ENCODE assay signal across 8 mouse cellular contexts in genomic region chr4:130519567-130520481, GRCm38 (mm10). TPM values are rescaled to one million over a fixed set of nuclear protein-coding genes. Genes with fewer than 3 reads are reported as not detected.
A peak's percentile ranks its signal among the peaks of the same experiment; 100 is the strongest.
DNase-seq lines count a peak whose midpoint lies in the region; ATAC-seq and TF ChIP-seq lines count a peak whose summit lies in the region.

No protein-coding gene starts in this region.

- TF ChIP-seq CTCF in bone marrow, adult 2 months (IDR thresholded peaks at IDR 0.05; ENCODE audit: control insufficient read depth, insufficient read depth, low read length): no peak

- peak; percentile 29 for DNase-seq in 416B (ENCODE audit: low read depth)
- peak; percentile 98 for DNase-seq in embryonic facial prominence, embryonic 14.5 days (ENCODE audit: low spot score)
- peak; percentile 91 for DNase-seq in heart, adult 8-10 months (ENCODE audit: low spot score)
- peak; percentile 97 to 99 for DNase-seq in kidney, adult 8-10 months
- DNase-seq in midbrain, embryonic 14.5 days: peak; percentile 98
- DNase-seq in spleen, adult 12 weeks (ENCODE audit: low spot score): peak; percentile 79

- H3K36me3 ChIP-seq in embryonic facial prominence, embryonic 14.5 days (ENCODE audit: control insufficient read depth, insufficient read depth, low read length): no peaks in the 10 kb centered on the region
- H3K36me3 ChIP-seq in limb, embryonic 12.5 days: no peaks in the 10 kb centered on the region
- no peaks in the 10 kb centered on the region for H3K36me3 ChIP-seq in midbrain, embryonic 14.5 days (ENCODE audit: control insufficient read depth, insufficient read depth, low read length)

- TF ChIP-seq POLR2A in bone marrow, adult 2 months (IDR thresholded peaks at IDR 0.05; ENCODE audit: borderline replicate concordance, control insufficient read depth, low read depth, low read length): no peak

- peak overlapping the region; percentile 80 for H3K9ac ChIP-seq in embryonic facial prominence, embryonic 14.5 days (ENCODE audit: low read depth, low read length)
- peak overlapping the region; percentile 80 for H3K9ac ChIP-seq in limb, embryonic 12.5 days (replicated peaks)
- H3K9ac ChIP-seq in midbrain, embryonic 14.5 days (replicated peaks; ENCODE audit: low read length): peak overlapping the region; percentile 72

- H3K27me3 ChIP-seq in embryonic facial prominence, embryonic 14.5 days (replicated peaks; ENCODE audit: control insufficient read depth, insufficient read depth, low read length): no peaks in the 10 kb centered on the region
- H3K27me3 ChIP-seq in limb, embryonic 12.5 days: no peaks in the 10 kb centered on the region
- no peaks in the 10 kb centered on the region for H3K27me3 ChIP-seq in midbrain, embryonic 14.5 days (ENCODE audit: control insufficient read depth, insufficient read depth, low read length)

- peak overlapping the region; percentile 79 for H3K4me2 ChIP-seq in embryonic facial prominence, embryonic 14.5 days (ENCODE audit: low read depth, low read length)
- peak overlapping the region; percentile 70 for H3K4me2 ChIP-seq in limb, embryonic 12.5 days
- H3K4me2 ChIP-seq in midbrain, embryonic 14.5 days (ENCODE audit: low read length): peak overlapping the region; percentile 56

- no peak overlapping the region for H3K27ac ChIP-seq in bone marrow, adult 2 months (ENCODE audit: control insufficient read depth, insufficient read depth, low read depth, low read length, poor library complexity)
- H3K27ac ChIP-seq in embryonic facial prominence, embryonic 14.5 days (replicated peaks; ENCODE audit: low read depth, low read length): peak overlapping the region; percentile 80
- peak overlapping the region; percentile 91 for H3K27ac ChIP-seq in limb, embryonic 12.5 days
- H3K27ac ChIP-seq in midbrain, embryonic 14.5 days (replicated peaks; ENCODE audit: low read depth, low read length): peak overlapping the region; percentile 85

- H3K4me1 ChIP-seq in bone marrow, adult 2 months (ENCODE audit: control insufficient read depth, insufficient read depth, low read length): no peaks in the 10 kb centered on the region
- no peaks in the 10 kb centered on the region for H3K4me1 ChIP-seq in embryonic facial prominence, embryonic 14.5 days (ENCODE audit: control insufficient read depth, insufficient read depth, low read length)
- peaks cover 3% of the 10 kb centered on the region; the same call in 1 of the 2 replicates for H3K4me1 ChIP-seq in limb, embryonic 12.5 days (replicated peaks)
- peaks cover 6% of the 10 kb centered on the region; the same call in 1 of the 2 replicates for H3K4me1 ChIP-seq in midbrain, embryonic 14.5 days (ENCODE audit: control insufficient read depth, insufficient read depth, low read length)

- no peaks in the 10 kb centered on the region for H3K9me3 ChIP-seq in embryonic facial prominence, embryonic 14.5 days (ENCODE audit: control insufficient read depth, low read length)
- H3K9me3 ChIP-seq in limb, embryonic 12.5 days: no peaks in the 10 kb centered on the region
- no peaks in the 10 kb centered on the region for H3K9me3 ChIP-seq in midbrain, embryonic 14.5 days (ENCODE audit: control insufficient read depth, low read length)

- peak overlapping the region; percentile 13 for H3K4me3 ChIP-seq in bone marrow, adult 2 months (replicated peaks; ENCODE audit: control insufficient read depth, low read depth, low read length)
- H3K4me3 ChIP-seq in embryonic facial prominence, embryonic 14.5 days (ENCODE audit: low read depth, low read length): peak overlapping the region; percentile 65
- H3K4me3 ChIP-seq in limb, embryonic 12.5 days (replicated peaks): peak overlapping the region; percentile 63
- peak overlapping the region; percentile 53 for H3K4me3 ChIP-seq in midbrain, embryonic 14.5 days (replicated peaks; ENCODE audit: low read depth, low read length)

- ATAC-seq in embryonic facial prominence, embryonic 14.5 days (ENCODE audit: low read depth): peak; percentile 98
- peak; percentile 99 for ATAC-seq in limb, embryonic 12.5 days (ENCODE audit: insufficient number of reproducible peaks, insufficient read depth, low FRiP score, low TSS enrichment, low read depth)
- ATAC-seq in midbrain, embryonic 14.5 days (ENCODE audit: low FRiP score, low TSS enrichment): peak; percentile 98

- 7% methylated on average over 40 of the region's 40 CpGs for WGBS in bone marrow, adult 2 months
- WGBS in embryonic facial prominence, embryonic 14.5 days: 2% methylated on average over 40 of the region's 40 CpGs
- 1% methylated on average over 40 of the region's 40 CpGs for WGBS in limb, embryonic 12.5 days
- 3% methylated on average over 40 of the region's 40 CpGs for WGBS in midbrain, embryonic 14.5 days

RNA-seq across cellular contexts. Expression of gene Nkain1, which starts 54.1 kb away (rescaled TPM):
- 5.0 TPM in 1 of 2 replicates, not detected in the other for polyA plus RNA-seq in bone marrow, adult 2 months (2011; ENCODE audit: insufficient read depth, insufficient read length, low replicate concordance, missing spikeins)
- polyA plus RNA-seq in embryonic facial prominence, embryonic 14.5 days (2014; fragmentation: Nextera tagmentation; extraction: Ambion mirVana): 3.6 and 4.7 TPM in 2 replicates
- total RNA-seq in heart, adult 8-10 months (2022): 10 to 100 TPM in 2 of 4 experiments, 1 to 10 TPM in 2; 5.4 to 17.0 (median 11.6) TPM
- 4.0 and 5.2 TPM in 2 replicates for polyA plus RNA-seq in limb, embryonic 12.5 days (2016; fragmentation: Nextera tagmentation; extraction: Ambion mirVana)
- polyA plus RNA-seq in midbrain, embryonic 14.5 days (2014; fragmentation: Nextera tagmentation; extraction: Ambion mirVana): 25.7 and 76.6 TPM in 2 replicates

Comparison
In these comparisons a context has a peak if more than half of its experiments do, and no peak if none do; other contexts are left out.
1. DNase-seq: peak in every context shown above with its lines; median percentile 98 in embryonic facial prominence, embryonic 14.5 days; 98 in kidney, adult 8-10 months; 98 in midbrain, embryonic 14.5 days; 91 in heart, adult 8-10 months; 79 in spleen, adult 12 weeks; 29 in 416B.
2. H3K4me3 ChIP-seq: peak in every context shown above with its lines; median percentile 65 in embryonic facial prominence, embryonic 14.5 days; 63 in limb, embryonic 12.5 days; 53 in midbrain, embryonic 14.5 days; 13 in bone marrow, adult 2 months.